Mouse (Mus musculus): Measurements from ENCODE around the gene Olfr1120. TPM values are rescaled to one million over a fixed set of nuclear protein-coding genes. Genes with fewer than 3 reads are reported as not detected.
"Not testable (repeated sequence)": the region's sequence is repeated elsewhere in the genome, so short reads cannot be mapped to it uniquely, and the experiment has no call there.

Gene Olfr1120
- polyA plus RNA-seq (2012; rRNA removed), result not detected in 2 replicates

DNA sequence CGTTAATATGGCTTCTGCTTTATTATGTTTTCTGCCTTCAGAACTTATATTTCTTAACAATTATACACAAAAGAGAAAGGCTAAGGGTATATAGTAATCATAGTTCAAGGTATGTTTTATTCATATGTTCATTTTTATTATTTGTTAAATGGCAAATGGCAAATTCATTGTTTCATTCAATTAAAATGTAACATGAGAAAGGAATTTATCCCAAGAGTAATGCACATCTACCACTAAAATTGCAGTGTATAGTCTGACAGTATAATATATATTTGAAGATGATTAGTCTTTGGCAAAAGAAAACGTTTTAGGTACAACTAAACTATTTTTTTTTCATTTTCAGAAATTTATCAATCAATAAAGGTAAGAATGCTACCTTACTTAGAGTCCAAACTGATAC lies at the start of gene Olfr1120:
Olfr1120 (plus strand) TSS at position 301 of the 400 bp plus-strand sequence.
- no peak for DNase-seq (ENCODE audit: low read depth)
- TF ChIP-seq CTCF (IDR thresholded peaks at IDR 0.05; ENCODE audit: borderline replicate concordance, extremely low read depth, insufficient read depth, insufficient read length) (no peak), POLR2A (IDR thresholded peaks at IDR 0.05; ENCODE audit: borderline replicate concordance, extremely low read depth, insufficient read depth, insufficient read length, poor library complexity, severe bottlenecking) (no peak)

DNA sequence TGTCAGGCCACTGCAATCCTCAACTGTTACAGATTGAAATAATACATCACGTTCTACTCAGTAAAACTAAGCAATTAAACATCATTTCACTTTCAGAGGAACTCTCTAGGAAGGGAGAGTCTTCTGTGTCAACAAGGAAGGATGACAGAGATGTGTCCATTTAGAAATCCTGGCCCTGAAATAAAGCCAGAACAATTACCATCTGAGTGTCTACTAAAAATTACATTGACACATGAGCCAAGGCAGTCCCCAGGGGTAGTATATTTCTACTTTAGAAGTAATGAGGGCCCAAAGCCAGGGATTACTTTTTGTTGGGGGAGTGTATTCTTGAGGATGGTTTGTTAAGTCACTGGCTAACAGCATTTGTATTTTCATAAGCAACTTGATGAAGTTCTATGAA lies 47.3 kb upstream of the Olfr1120 start, which contains the start of gene Olfr1118:
Olfr1118 (plus strand) TSS at position 301 of the 400 bp plus-strand sequence.
- TF ChIP-seq POLR2A (IDR thresholded peaks at IDR 0.05; ENCODE audit: borderline replicate concordance, extremely low read depth, insufficient read depth, insufficient read length, poor library complexity, severe bottlenecking) (no peak), CTCF (IDR thresholded peaks at IDR 0.05; ENCODE audit: borderline replicate concordance, extremely low read depth, insufficient read depth, insufficient read length) (no peak)
- DNase-seq (ENCODE audit: low read depth), result no peak

DNA sequence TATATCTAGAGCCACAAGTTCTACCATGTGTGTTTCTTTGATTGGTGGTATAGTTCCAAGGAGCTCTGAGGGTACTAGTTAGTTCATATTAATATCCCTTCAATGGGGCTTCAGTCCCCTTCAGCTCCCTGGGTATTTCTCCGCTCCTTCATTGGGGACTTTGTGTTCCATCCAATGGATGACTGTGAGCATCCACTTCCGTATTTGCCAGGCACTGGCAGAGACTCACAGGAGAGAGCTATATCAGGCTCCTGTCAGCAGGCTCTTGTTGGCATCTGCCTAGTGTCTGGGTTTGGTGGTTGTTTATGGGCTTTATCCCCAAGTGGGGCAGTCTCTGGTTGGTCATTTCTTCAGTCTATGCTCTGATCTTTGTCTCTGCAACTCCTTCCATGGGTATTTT lies 5.5 kb downstream of the Olfr1120 start:
- not testable (repeated sequence) for DNase-seq (ENCODE audit: low read depth)

DNA sequence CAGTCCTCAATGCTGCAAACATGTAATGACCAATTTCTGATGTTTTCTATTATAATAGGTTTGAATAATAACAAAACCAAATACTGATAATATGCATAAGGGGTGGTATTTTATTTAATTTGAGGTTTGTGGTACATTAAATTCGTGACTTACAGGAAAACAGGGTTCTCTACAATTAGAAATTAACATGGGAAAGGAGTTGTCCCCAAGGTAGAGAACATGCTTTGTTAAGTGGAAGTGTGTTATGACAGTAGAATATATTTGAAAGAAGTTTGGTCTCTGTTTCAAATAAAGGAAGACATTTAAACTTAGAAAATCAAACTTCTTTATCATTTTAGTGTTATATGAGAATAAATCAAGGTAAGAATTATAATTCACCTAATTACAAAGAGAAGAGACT lies 15.0 kb downstream of the Olfr1120 start, which contains the start of gene Olfr1121:
Olfr1121 (plus strand) TSS at position 301 of the 400 bp plus-strand sequence.
- no peak for DNase-seq (ENCODE audit: low read depth)
- TF ChIP-seq CTCF (IDR thresholded peaks at IDR 0.05; ENCODE audit: borderline replicate concordance, extremely low read depth, insufficient read depth, insufficient read length) (no peak), POLR2A (IDR thresholded peaks at IDR 0.05; ENCODE audit: borderline replicate concordance, extremely low read depth, insufficient read depth, insufficient read length, poor library complexity, severe bottlenecking) (no peak)

DNA sequence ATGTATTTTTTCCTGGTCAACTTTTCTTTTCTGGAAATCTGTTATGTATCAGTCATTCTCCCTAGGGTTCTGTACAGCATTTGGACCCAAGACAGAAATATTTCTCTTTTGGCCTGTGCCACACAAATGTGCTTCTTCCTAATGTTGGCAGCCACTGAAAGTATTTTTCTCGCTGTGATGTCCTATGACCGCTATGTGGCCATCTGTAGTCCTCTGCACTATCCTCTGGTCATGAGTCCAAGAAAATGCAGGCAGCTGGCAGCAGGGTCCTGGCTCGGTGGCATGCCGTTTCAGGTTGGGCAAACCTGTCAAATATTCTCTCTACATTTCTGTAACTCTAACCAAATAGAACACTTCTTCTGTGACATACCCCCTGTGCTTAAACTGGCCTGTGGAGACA lies 17.1 kb downstream of the Olfr1120 start:
- DNase-seq (ENCODE audit: low read depth), result no peak
- TF ChIP-seq CTCF (IDR thresholded peaks at IDR 0.05; ENCODE audit: borderline replicate concordance, extremely low read depth, insufficient read depth, insufficient read length) (no peak), POLR2A (IDR thresholded peaks at IDR 0.05; ENCODE audit: borderline replicate concordance, extremely low read depth, insufficient read depth, insufficient read length, poor library complexity, severe bottlenecking) (no peak)

DNA sequence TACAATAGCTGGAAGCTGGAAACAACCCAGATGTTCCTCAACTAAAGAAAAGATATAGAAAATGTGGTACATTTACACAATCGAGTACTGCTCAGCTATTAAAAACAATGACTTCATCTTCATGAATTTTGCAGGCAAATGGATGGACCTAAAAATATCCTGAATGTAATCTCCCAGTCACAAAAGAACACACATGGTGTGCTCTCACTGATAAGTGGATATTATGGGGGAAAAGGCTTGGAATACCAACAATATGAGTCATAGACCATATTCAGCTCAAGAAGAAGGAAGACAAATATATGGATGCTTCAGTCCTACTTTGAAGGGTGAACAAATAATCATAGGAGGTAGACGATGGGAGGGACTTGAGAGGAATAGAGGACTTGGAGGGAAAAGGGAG lies 29.3 kb downstream of the Olfr1120 start:
- TF ChIP-seq CTCF (IDR thresholded peaks at IDR 0.05; ENCODE audit: borderline replicate concordance, extremely low read depth, insufficient read depth, insufficient read length), result no peak
- no peak for DNase-seq (ENCODE audit: low read depth)

DNA sequence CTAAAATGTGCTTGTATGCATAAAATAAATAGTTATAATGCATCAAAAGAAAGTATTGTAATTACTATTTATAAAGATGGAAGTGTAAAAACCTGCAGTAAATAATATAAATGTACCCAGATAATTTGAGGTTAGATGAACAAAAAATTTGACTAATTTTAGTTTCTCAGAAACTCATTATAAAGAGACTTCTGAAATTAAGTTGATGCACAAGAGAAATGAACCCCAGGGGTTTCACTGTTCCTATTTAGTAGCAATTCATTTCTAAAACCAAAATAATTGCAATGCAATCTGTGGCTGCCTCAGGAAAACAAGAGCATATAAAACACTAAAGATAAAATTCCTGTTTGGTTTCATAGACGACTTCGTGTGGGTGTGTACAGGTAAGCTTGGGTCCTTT lies 30.9 kb downstream of the Olfr1120 start, which contains the start of gene Olfr1122:
Olfr1122 (plus strand) TSS at position 301 of the 400 bp plus-strand sequence.
- TF ChIP-seq POLR2A (IDR thresholded peaks at IDR 0.05; ENCODE audit: borderline replicate concordance, extremely low read depth, insufficient read depth, insufficient read length, poor library complexity, severe bottlenecking) (no peak), CTCF (IDR thresholded peaks at IDR 0.05; ENCODE audit: borderline replicate concordance, extremely low read depth, insufficient read depth, insufficient read length) (no peak)

DNA sequence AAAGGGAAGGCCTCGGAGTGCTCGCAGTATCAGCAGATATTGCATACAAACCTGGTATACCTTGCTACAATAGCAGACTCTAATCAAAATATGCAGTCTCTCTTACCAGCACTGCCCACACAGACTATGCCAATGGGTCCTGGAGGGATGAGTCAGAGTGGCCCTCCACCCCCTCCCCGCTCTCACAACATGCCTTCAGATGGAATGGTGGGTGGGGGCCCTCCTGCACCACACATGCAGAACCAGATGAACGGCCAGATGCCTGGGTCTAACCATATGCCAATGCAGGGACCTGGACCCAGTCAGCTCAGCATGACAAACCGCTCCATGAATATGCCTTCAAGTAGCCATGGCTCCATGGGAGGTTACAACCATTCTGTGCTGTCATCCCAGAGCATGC lies 39.0 kb downstream of the Olfr1120 start:
- DNase-seq (ENCODE audit: low read depth), result not testable (repeated sequence)

More for the DNA sequence above, 30.9 kb downstream of the Olfr1120 start, which contains the start of gene Olfr1122:
- no peak for DNase-seq (ENCODE audit: low read depth)

DNA sequence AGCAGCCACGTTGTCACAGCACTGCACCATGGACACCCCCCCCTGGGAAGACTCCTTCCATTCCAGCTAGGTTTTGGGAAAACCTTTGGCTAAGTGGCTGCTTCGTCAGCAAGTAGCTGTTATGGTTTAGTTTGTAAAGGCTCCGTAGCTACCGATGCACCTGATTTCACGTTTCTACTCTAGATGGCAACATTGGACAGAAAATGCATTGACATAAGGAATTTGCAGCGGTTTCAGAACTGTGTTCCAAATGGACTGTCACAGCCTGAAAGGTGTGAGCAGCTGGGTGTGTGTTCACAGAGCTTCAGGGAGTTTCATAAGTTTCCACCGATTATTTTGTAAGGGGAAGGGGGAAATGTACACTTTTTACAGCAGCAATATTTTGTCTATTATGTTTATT lies 40.1 kb downstream of the Olfr1120 start:
- peak; percentile 2 for DNase-seq (ENCODE audit: low read depth)

Other genes starting within 250 kb of the Olfr1120 start
- gene Olfr259, start 240.2 kb upstream of the Olfr1120 start, polyA plus RNA-seq (2012; rRNA removed), result not detected in 2 replicates
- not detected in 2 replicates for gene Olfr1110, start 214.5 kb upstream of the Olfr1120 start, polyA plus RNA-seq (2012; rRNA removed)
- gene Olfr1111, start 202.2 kb upstream of the Olfr1120 start, polyA plus RNA-seq (2012; rRNA removed), result not detected in 2 replicates
- not detected in 2 replicates for gene Olfr1112, start 167.0 kb upstream of the Olfr1120 start, polyA plus RNA-seq (2012; rRNA removed)
- gene Olfr1113, start 145.8 kb upstream of the Olfr1120 start, polyA plus RNA-seq (2012; rRNA removed), result not detected in 2 replicates
- not detected in 2 replicates for gene Olfr1115, start 106.8 kb upstream of the Olfr1120 start, polyA plus RNA-seq (2012; rRNA removed)
- not detected in 2 replicates for gene Olfr1116, start 87.3 kb upstream of the Olfr1120 start, polyA plus RNA-seq (2012; rRNA removed)
- not detected in 2 replicates for gene Olfr1118, start 47.2 kb upstream of the Olfr1120 start, polyA plus RNA-seq (2012; rRNA removed)
- not detected in 2 replicates for gene Olfr1121, start 15.1 kb downstream of the Olfr1120 start, polyA plus RNA-seq (2012; rRNA removed)
- gene Olfr1122, start 31.0 kb downstream of the Olfr1120 start, polyA plus RNA-seq (2012; rRNA removed), result not detected in 2 replicates
- gene Olfr1123, start 61.8 kb downstream of the Olfr1120 start, polyA plus RNA-seq (2012; rRNA removed), result not detected in 2 replicates
- gene Olfr1124, start 75.5 kb downstream of the Olfr1120 start, polyA plus RNA-seq (2012; rRNA removed), result not detected in 2 replicates
- not detected in 2 replicates for gene Olfr1126, start 99.1 kb downstream of the Olfr1120 start, polyA plus RNA-seq (2012; rRNA removed)
- gene Pramel7, start 142.3 kb downstream of the Olfr1120 start, polyA plus RNA-seq (2012; rRNA removed), result not detected in 2 replicates
- not detected in 2 replicates for gene Pramel6, start 151.8 kb downstream of the Olfr1120 start, polyA plus RNA-seq (2012; rRNA removed)
- gene Olfr153, start 177.0 kb downstream of the Olfr1120 start, polyA plus RNA-seq (2012; rRNA removed), result not detected in 2 replicates
- not detected in 2 replicates for gene Olfr1128, start 190.7 kb downstream of the Olfr1120 start, polyA plus RNA-seq (2012; rRNA removed)
- not detected in 2 replicates for gene Olfr1129, start 219.1 kb downstream of the Olfr1120 start, polyA plus RNA-seq (2012; rRNA removed)

All from brain, embryonic 14.5 days (tissue).